Mouse (Mus musculus) heart, adult 18-20 months (tissue): ENCODE measurements around the gene Rdh1. TPM values are rescaled to one million over a fixed set of nuclear protein-coding genes. Genes with fewer than 3 reads are reported as not detected.
"Not testable (repeated sequence)": the region's sequence is repeated elsewhere in the genome, so short reads cannot be mapped to it uniquely, and the experiment has no call there.

ENCODE experiments used
- DNase-seq, 2 experiments: peaks; one replicate each; pipeline ENCODE4 v3.0.0; 2021 to 2022; ENCODE audit warnings: mixed read lengths in 1 of 2
- total RNA-seq, 2 experiments: library from RNA; stranded (reverse); gene quantifications; 2 replicates each; pipeline ENCODE4 v1.2.3; 2021

Gene Rdh1
- total RNA-seq, 2 experiments from 2014 or later: 0.07 to 0.10 TPM

GRCm38 (mm10) chr10:127748847-127749612, 10.5 kb upstream of the Rdh1 start:
- DNase-seq: peak; percentile 66 to 85

DNA sequence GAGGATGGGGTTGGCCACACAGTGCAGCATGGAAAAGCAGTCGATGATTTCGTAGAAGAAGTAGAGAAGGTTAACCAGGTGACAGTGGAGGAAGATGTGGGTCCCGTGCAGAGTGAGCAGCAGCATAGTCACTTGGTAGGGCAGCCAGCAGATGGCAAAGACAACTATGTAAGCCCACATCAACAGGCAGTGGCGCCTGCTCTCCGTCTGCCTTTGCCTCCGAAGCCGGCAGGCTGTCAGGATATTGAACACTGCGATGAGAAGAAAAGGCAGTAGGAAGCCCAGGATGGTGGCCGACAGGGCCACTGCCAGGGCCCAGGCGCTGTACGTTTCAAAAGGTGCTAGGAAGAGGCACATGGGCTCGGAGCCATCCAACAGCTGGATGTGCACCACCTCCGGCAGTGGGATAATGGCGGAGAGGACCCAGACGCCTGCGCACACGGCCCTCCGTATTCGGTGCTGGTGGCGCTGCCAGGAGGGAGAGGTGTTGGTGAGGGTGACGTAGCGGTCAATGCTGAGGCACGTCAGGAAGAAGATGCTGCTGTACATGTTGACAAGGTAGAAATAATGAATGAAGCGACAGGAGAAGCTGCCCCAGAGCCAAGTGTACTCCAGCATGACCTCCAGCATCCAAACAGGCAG, 9.3 kb upstream of the Rdh1 start:
- peak; percentile 42 to 47 for DNase-seq

GRCm38 (mm10) chr10:127751548-127751947, 8.0 kb upstream of the Rdh1 start, which contains the start of gene Gpr182:
TSS of gene Gpr182 (minus strand) at chr10:127751732.
- peak; percentile 49 to 79 for DNase-seq

DNA sequence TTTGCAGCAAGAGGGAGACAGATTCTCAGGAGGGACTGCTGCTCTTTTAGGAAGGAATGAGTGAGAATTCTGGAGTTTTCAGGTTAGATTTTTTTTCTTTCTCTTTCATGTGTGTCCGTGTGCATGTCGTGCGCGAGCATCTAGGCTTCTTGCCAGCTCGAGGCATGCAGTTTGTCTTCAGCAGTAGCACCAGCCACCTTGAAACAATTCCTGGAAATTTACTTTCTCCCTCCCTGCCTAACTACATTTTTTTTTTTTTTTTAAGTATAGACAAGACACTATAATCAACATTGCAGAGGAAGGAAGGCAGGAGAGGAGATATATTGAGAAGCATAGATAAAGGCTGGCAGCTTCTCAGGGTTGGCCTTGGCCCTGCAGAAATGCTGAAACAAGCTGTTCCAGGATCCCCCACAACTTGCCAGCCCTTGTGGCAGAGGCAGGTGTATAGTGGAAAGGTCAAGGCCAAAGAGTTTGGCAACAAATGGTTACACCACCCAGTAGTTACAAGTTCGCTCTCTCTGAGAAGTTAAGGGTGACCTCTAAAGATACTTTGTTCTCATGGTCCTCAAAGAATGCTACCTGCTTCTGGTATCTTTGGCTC, 4.9 kb upstream of the Rdh1 start:
- peak; percentile 45 to 54 for DNase-seq

DNA sequence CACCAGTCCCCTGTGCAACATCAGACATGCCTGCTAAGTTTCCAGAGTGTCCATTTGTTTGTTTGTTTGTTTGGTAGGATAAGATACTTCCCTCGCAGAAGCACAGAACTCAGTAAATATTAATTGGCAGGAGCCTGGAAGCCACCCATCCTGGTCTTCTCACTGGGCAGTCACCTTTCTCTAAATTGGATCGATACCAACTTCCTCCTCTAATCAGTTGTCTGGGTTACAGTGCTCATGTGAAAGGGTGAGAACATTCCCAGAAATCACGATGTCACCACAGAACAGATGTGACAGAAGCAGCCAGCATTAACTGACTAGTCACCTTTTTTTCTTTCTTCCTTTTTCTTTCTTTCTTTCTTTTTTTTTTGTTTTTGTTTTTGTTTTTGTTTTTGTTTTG, 4.3 kb upstream of the Rdh1 start:
- DNase-seq: peak; percentile 37 to 57

GRCm38 (mm10) chr10:127755770-127756468, 3.6 kb upstream of the Rdh1 start:
- peak; percentile 68 to 79 for DNase-seq

GRCm38 (mm10) chr10:127762926-127763325, 3.4 kb downstream of the Rdh1 start:
- DNase-seq: not testable (repeated sequence)

GRCm38 (mm10) chr10:127763914-127764680, 4.6 kb downstream of the Rdh1 start:
- no peak for DNase-seq

DNA sequence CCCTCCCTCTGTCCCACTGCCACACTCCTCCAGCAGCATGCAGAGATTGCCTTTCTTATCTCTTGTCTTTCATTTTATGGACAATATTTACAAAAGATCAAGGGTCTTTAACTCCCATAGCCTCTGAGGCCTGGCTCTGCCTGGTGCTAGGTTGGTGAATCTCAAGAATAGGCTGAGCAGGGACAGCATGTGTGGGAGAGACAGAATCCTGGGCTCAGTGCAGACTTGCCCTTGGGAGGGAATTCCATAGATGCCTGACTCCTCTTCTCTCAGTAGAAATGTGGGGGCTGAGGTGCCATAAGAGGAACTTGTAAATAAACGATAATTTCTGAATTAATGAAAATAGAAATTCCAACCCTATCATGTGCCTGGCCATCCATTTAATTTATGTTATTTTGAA, 7.0 kb downstream of the Rdh1 start:
- no peak for DNase-seq

- DNase-seq: no peak
These were observed 16.5 kb downstream of the Rdh1 start, which contains the start of gene Rdh9 for GRCm38 (mm10) chr10:127776011-127776410. TSS of gene Rdh9 (plus strand) at chr10:127776386.

DNA sequence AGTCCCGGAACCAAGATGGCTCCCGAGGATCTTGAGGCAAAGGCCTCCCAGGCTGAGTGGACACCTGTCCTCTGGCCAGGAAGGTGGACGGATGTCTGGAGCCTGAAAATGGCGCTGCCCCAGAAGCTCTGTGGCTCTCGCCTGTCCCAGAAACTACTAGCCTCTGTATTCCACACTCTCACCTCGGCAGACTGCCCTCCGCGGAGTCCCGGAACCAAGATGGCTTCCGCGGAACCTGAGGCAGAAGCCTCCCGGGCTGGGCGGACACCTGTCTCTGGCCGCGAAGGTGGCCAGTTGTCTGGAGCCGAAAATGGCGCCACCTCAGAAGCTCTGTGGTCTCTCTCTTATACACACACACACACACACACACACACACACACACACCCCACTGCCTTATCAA, 22.8 kb downstream of the Rdh1 start:
- not testable (repeated sequence) for DNase-seq

DNA sequence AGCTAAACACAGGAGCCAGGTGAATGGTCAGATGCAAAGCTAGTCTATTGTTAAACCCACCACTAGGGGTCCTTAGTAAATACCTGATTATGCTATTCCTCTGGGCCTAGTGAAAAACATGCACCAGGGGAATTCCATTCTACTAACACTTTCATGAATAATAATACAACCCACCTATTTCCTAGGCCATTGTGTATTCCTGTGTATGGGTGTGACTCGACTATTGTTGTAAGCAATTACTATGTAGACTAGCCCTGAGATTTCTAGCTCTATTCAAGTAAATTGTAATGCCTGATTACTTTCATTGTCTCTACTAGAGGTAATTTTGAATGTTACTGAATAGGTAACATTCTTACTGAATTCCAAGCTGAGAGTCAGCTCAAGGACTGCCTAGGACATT, 25.9 kb downstream of the Rdh1 start:
- DNase-seq: not testable (repeated sequence)

DNA sequence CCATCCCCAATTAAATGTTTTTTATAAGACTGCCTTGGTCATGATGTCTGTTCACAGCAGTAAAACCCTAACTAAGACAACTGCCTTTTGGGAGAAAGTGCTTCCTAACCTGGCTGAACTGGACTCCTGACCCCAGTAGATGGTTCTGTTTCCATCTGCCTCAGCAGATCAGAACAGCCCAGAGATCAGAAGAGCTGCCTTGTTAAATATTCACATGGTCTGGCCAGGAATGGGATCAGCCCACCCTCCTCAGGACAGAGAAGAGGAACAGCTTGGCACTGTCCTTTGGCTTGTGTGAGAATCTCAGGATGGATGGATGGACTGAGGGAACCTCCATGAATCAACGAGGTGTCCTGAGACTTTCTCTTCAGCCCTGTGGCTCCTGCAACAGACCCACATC, 39.8 kb downstream of the Rdh1 start:
- DNase-seq: no peak

GRCm38 (mm10) chr10:127800891-127801290, 41.4 kb downstream of the Rdh1 start, which contains the start of gene Rdh16:
TSS of gene Rdh16 (plus strand) at chr10:127801152.
- DNase-seq: no peak

- DNase-seq: no peak
These were observed 42.1 kb downstream of the Rdh1 start for GRCm38 (mm10) chr10:127801612-127802011.

- no peak for DNase-seq
These were observed 42.7 kb downstream of the Rdh1 start for GRCm38 (mm10) chr10:127802236-127802635.

DNA sequence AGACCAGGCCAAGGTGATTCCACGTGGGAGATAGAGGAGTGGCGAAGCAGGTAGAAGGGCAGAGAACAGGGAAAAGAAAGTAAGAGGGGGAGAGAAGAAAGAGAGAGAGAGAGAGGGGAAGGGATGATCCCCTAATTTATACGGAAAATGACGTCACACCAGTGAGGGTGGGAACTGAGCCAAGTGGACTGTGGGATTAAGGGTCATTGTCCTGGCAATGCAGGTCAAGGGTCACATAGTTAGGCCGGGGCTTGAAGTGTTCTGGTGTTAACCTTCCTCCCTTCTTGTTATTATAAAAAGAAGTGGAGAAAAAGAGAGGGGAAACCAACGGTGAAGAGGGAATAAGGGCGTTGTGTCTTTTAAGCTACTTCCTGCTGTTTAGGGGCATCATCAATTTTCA, 44.9 kb downstream of the Rdh1 start:
- DNase-seq: no peak

GRCm38 (mm10) chr10:127815888-127816287, 56.4 kb downstream of the Rdh1 start:
- DNase-seq: no peak

GRCm38 (mm10) chr10:127817268-127817910, 57.9 kb downstream of the Rdh1 start:
- DNase-seq: not testable (repeated sequence)
